Mouse (Mus musculus): Measurements from ENCODE around the gene Pfkp. TPM values are rescaled to one million over a fixed set of nuclear protein-coding genes. Genes with fewer than 3 reads are reported as not detected.
A peak's percentile ranks its signal among the peaks of the same experiment; 100 is the strongest.

The Pfkp gene
- polyA plus RNA-seq, 1 experiment = 74.6 TPM

DNA sequence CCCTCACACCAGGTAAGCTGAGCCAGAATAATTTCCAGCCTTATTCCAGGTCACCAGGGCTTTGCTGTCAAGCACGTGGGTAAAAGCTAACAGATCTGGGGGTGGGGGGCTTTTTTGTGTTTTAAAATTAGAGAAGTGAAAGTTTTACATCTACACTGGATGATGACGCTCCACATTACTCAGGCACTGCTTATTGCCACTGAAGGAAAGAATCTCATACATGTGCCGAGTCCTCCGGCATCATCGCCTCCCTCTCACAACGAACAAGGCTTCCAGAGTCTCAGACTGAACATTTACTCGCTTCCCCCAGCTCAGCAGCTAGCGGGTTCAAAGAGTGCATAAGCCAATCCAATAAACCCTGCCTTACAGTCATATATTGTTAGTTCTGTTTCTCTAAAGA is 16.1 kb downstream of the Pfkp start:
- Histone ChIP-seq H3K27ac (ENCODE audit: insufficient read depth, low read depth, low read length) (no peak overlapping the region), H3K4me1 (ENCODE audit: control insufficient read depth, insufficient read depth, low read length) (peaks cover 25% of the 10 kb centered on the region), H3K27me3 (replicated peaks; ENCODE audit: control insufficient read depth, insufficient read depth, low read length) (no peaks in the 10 kb centered on the region), H3K4me3 (ENCODE audit: insufficient read depth, low read depth, low read length) (no peak overlapping the region), H3K36me3 (ENCODE audit: control insufficient read depth, insufficient read depth, low read length) (no peaks in the 10 kb centered on the region)
- TF ChIP-seq CTCF (conservative IDR thresholded peaks at IDR 0.05; ENCODE audit: insufficient read depth, insufficient read length, low read depth, low read length) (no peak), POLR2A (IDR thresholded peaks at IDR 0.05; ENCODE audit: low read depth, low read length) (no peak)
- DNase-seq = no peak
- WGBS = 76% methylated on average over 8 of the region's 8 CpGs

DNA sequence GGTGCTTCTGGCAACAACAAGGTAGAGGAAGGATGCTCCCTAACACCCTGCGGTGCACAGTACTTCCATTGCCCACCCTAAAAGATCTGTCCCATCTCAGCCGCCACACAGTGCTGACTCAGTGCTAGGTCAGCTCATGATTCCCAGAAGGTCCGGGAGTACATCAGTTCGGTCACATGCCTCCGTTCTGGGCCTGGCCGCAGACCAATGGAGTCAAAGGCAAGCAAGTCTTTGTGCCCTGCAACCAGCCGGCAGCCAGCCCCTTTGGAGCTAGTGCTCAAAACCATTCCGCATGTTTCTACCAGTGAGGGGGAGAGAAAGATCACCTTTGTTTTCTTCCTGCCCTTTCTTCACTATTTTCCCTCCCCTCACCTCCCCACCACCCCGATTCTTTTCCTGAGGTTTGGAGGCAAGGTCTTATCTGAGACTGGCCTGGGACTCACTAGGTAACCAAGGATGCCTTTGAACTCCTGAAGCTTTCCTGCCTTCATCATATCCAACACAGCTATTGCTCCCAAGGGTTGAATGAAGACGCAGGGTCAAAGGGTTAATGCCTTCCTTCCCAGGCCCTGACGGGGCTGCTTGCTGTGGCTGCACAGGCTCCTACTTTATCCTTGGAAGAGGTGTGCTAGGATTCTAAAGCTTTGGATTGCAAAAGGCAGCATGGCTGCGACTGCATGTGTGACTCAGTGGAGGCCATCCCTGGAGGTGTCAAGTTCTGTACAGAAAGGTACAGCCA is 16.6 kb downstream of the Pfkp start:
- peaks cover 23% of the 10 kb centered on the region for H3K4me1 ChIP-seq (ENCODE audit: control insufficient read depth, insufficient read depth, low read length)
- TF ChIP-seq CTCF (conservative IDR thresholded peaks at IDR 0.05; ENCODE audit: insufficient read depth, insufficient read length, low read depth, low read length) (no peak), POLR2A (IDR thresholded peaks at IDR 0.05; ENCODE audit: low read depth, low read length) (no peak)
- no peaks in the 10 kb centered on the region for H3K27me3 ChIP-seq (replicated peaks; ENCODE audit: control insufficient read depth, insufficient read depth, low read length)
- peak; percentile 44 for DNase-seq
- WGBS = 74% methylated on average over 12 of the region's 12 CpGs
- H3K36me3 ChIP-seq (ENCODE audit: control insufficient read depth, insufficient read depth, low read length) = no peaks in the 10 kb centered on the region
- H3K27ac ChIP-seq (ENCODE audit: insufficient read depth, low read depth, low read length) = no peak overlapping the region
- no peak overlapping the region for H3K4me3 ChIP-seq (ENCODE audit: insufficient read depth, low read depth, low read length)

DNA sequence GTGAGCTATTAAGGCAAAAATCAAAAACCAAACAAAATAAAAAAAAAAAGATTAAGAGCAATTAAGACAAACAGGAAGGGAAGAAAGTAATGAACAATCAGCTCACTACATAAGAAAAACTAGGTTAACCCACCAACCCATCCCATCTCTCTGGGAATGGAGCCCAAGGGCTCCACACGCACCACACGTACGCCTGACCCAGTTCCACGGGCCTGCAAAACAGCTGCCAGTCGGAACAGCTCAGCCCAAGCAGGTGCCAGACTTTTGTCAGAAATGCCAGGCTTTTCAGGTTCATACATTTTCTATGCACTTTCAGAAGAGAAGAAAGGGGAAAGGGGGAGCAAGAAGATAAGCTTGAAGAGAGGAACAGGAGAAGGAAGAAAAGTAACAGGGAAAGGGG is 17.9 kb downstream of the Pfkp start:
- DNase-seq = no peak
- Histone ChIP-seq H3K27me3 (replicated peaks; ENCODE audit: control insufficient read depth, insufficient read depth, low read length) (no peaks in the 10 kb centered on the region), H3K27ac (ENCODE audit: insufficient read depth, low read depth, low read length) (no peak overlapping the region), H3K4me1 (ENCODE audit: control insufficient read depth, insufficient read depth, low read length) (peaks cover 13% of the 10 kb centered on the region), H3K4me3 (ENCODE audit: insufficient read depth, low read depth, low read length) (no peak overlapping the region), H3K36me3 (ENCODE audit: control insufficient read depth, insufficient read depth, low read length) (no peaks in the 10 kb centered on the region)
- WGBS = 69% methylated on average over 5 of the region's 5 CpGs
- TF ChIP-seq CTCF (conservative IDR thresholded peaks at IDR 0.05; ENCODE audit: insufficient read depth, insufficient read length, low read depth, low read length) (no peak), POLR2A (IDR thresholded peaks at IDR 0.05; ENCODE audit: low read depth, low read length) (no peak)

DNA sequence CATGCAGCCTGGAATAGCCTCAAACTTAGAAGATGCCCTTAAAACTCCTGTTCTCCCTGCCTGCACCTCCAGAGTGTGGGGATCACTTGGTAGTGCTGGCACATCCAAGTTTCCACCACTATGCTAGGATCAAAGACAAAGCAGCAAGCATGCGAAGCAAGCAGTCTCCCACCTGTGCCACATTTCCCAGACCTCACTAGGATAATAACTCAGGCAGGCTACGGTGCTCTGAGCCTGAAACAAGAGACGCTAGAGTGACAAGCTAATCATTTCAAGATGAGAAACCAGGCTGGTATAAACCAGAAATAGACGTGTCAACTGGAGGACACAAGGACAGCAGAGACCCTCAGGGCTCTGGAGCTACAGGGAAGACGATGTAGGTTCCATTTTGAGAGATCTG is 18.6 kb downstream of the Pfkp start:
- H3K27me3 ChIP-seq (replicated peaks; ENCODE audit: control insufficient read depth, insufficient read depth, low read length) = no peaks in the 10 kb centered on the region
- H3K4me1 ChIP-seq (ENCODE audit: control insufficient read depth, insufficient read depth, low read length) = peaks cover 10% of the 10 kb centered on the region
- no peak overlapping the region for H3K27ac ChIP-seq (ENCODE audit: insufficient read depth, low read depth, low read length)
- no peak for DNase-seq
- 55% methylated on average over 5 of the region's 5 CpGs for WGBS
- no peak overlapping the region for H3K4me3 ChIP-seq (ENCODE audit: insufficient read depth, low read depth, low read length)
- H3K36me3 ChIP-seq (ENCODE audit: control insufficient read depth, insufficient read depth, low read length) = no peaks in the 10 kb centered on the region
- TF ChIP-seq CTCF (conservative IDR thresholded peaks at IDR 0.05; ENCODE audit: insufficient read depth, insufficient read length, low read depth, low read length) = no peak
- TF ChIP-seq POLR2A (IDR thresholded peaks at IDR 0.05; ENCODE audit: low read depth, low read length) = no peak

DNA sequence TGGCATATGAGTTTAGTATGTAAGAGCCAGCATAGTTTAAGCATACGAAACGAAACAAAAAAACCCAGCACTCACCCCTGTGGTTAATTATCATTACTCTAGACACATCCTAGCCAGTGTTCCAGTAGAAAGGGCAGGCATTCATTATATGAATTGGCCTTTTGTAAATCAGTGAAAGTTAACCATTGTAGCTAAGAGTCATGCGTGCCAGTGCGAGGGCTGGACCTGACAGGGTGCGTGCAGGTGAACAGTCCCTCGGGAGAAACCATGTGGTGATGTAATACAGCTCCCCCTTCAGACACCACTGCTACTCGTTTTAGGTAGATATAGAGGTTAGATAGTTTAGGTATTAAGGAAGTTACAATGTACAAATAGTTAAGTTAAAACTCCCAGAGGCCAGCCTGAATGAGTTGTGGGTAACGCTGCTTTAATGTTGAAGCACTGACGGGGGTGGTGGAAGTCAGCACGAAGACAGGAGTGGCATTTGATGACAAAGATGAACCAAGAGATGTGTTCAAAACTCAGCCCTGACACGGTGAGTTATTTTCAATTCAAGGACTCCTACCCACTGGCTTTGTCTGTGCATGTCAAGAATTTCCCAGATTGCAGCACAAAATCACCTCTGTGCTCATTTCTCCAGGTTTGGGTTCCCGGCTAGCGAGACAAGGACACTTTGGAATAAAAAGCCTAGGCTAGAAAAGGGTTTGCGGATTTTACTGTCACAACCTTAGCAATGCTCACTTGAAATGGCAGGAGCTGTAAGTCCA is 19.4 kb downstream of the Pfkp start:
- 51% methylated on average over 14 of the region's 14 CpGs for WGBS

DNA sequence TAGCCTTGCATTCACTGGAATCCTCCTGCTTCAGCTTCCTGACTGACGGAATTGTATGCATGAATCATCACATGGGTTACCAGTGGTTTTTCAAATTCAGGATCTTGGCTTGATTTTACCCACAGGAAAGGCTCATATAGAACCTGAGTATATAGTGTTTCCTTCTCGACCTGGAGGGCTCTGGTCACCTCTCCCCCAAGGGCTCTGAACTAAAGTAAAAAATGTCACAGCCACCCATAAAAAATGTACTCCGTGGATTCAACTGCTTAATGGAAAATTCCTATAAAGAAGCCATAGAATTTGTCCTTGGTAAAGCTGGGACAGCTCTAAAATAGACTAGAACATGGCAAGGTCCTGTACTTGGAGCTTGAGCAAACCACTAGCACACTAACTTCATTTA is 20.3 kb downstream of the Pfkp start:
- Histone ChIP-seq H3K4me1 (ENCODE audit: control insufficient read depth, insufficient read depth, low read length) (peaks cover 10% of the 10 kb centered on the region), H3K4me3 (ENCODE audit: insufficient read depth, low read depth, low read length) (no peak overlapping the region), H3K27me3 (replicated peaks; ENCODE audit: control insufficient read depth, insufficient read depth, low read length) (no peaks in the 10 kb centered on the region), H3K36me3 (ENCODE audit: control insufficient read depth, insufficient read depth, low read length) (no peaks in the 10 kb centered on the region), H3K27ac (ENCODE audit: insufficient read depth, low read depth, low read length) (peak overlapping the region; percentile 46)
- 72% methylated on average over 3 of the region's 3 CpGs for WGBS
- TF ChIP-seq POLR2A (IDR thresholded peaks at IDR 0.05; ENCODE audit: low read depth, low read length) = no peak
- no peak for DNase-seq

More for the DNA sequence above, 19.4 kb downstream of the Pfkp start:
- TF ChIP-seq CTCF (conservative IDR thresholded peaks at IDR 0.05; ENCODE audit: insufficient read depth, insufficient read length, low read depth, low read length) = no peak
- TF ChIP-seq POLR2A (IDR thresholded peaks at IDR 0.05; ENCODE audit: low read depth, low read length) = no peak
- Histone ChIP-seq H3K27ac (ENCODE audit: insufficient read depth, low read depth, low read length) (peak overlapping the region; percentile 11), H3K36me3 (ENCODE audit: control insufficient read depth, insufficient read depth, low read length) (no peaks in the 10 kb centered on the region), H3K27me3 (replicated peaks; ENCODE audit: control insufficient read depth, insufficient read depth, low read length) (no peaks in the 10 kb centered on the region), H3K4me1 (ENCODE audit: control insufficient read depth, insufficient read depth, low read length) (peaks cover 10% of the 10 kb centered on the region), H3K4me3 (ENCODE audit: insufficient read depth, low read depth, low read length) (no peak overlapping the region)
- DNase-seq = peak; percentile 59

DNA sequence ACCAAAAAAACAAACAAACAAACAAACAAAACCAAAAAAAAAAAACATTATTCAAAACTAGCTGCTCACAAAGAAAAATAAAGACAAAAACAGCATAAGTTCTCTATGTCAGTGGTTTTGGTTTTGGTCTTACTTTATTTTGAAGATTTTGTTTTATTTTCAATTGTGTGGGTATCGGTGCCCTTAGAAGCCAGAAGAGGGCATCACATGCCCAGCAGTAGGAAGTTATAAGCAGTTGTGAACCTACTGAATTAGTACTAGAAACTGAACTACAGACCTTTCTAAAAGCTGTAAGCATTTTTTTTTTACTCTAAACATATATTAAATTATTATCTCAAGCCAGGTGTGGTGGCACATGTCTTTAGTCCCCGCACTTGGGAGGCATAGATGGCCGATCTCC is 21.2 kb downstream of the Pfkp start:
- H3K27ac ChIP-seq (ENCODE audit: insufficient read depth, low read depth, low read length) = no peak overlapping the region
- peaks cover 10% of the 10 kb centered on the region for H3K4me1 ChIP-seq (ENCODE audit: control insufficient read depth, insufficient read depth, low read length)
- DNase-seq = no peak
- no peaks in the 10 kb centered on the region for H3K27me3 ChIP-seq (replicated peaks; ENCODE audit: control insufficient read depth, insufficient read depth, low read length)
- 94% methylated on average over 3 of the region's 3 CpGs for WGBS
- no peak for TF ChIP-seq POLR2A (IDR thresholded peaks at IDR 0.05; ENCODE audit: low read depth, low read length)
- no peak for TF ChIP-seq CTCF (conservative IDR thresholded peaks at IDR 0.05; ENCODE audit: insufficient read depth, insufficient read length, low read depth, low read length)
- no peaks in the 10 kb centered on the region for H3K36me3 ChIP-seq (ENCODE audit: control insufficient read depth, insufficient read depth, low read length)
- no peak overlapping the region for H3K4me3 ChIP-seq (ENCODE audit: insufficient read depth, low read depth, low read length)

Data from kidney, adult 2 months (tissue).